Mouse (Mus musculus) limb, embryonic 13.5 days (tissue): Measurements from ENCODE around the gene Dqx1. TPM values are rescaled to one million over a fixed set of nuclear protein-coding genes. Genes with fewer than 3 reads are reported as not detected.

Source experiments
- microRNA counts: library from miRNA; unstranded; fragments of <30 nt; microRNA quantifications from one replicate; lab custom pipeline; 2016
- microRNA-seq: library from miRNA; unstranded; fragments of <30 nt; microRNA quantifications from one replicate; pipeline ENCODE4, GENCODE M21; 2016
- polyA plus RNA-seq: library from polyadenylated mRNA; unstranded; fragments of >200 nt; fragmentation: Nextera tagmentation; extraction: Ambion mirVana; gene quantifications from 2 replicates; pipeline ENCODE4 v1.2.1, GENCODE M21; 2015

The Dqx1 gene
- polyA plus RNA-seq, 1 experiment from 2014 or later, result 0.87 TPM

MicroRNAs encoded within 50 kb of the gene (microRNA counts, 519-probe panel; counts per million panel counts)
- microRNA mmu-miR-3470a+mmu-miR-3470b (lab: Ali Mortazavi, UCI), result not detected

Small RNAs within 50 kb of the gene (microRNA-seq; reads per million reads assigned to microRNA genes)
- gene Mir3470a (not detected), gene Mir7040 (not detected)

Other genes with a start within 250 kb of the Dqx1 start
- 3.1 and 4.5 TPM in 2 replicates for gene Sema4f, start 118.1 kb upstream of the Dqx1 start, polyA plus RNA-seq
- gene M1ap, start 110.9 kb upstream of the Dqx1 start, polyA plus RNA-seq, result 0.34 and 0.65 TPM in 2 replicates
- 16.2 and 16.5 TPM in 2 replicates for gene Dok1, start 24.4 kb upstream of the Dqx1 start, polyA plus RNA-seq
- gene Loxl3, start 23.7 kb upstream of the Dqx1 start, polyA plus RNA-seq, result 34.4 and 36.3 TPM in 2 replicates
- gene Aup1, start 3.3 kb upstream of the Dqx1 start, polyA plus RNA-seq, result 168 and 181 TPM in 2 replicates
- 78.4 and 82.4 TPM in 2 replicates for gene Htra2, start 2.6 kb upstream of the Dqx1 start, polyA plus RNA-seq
- gene Tlx2, start 12.4 kb downstream of the Dqx1 start, polyA plus RNA-seq, result not detected in 2 replicates
- 40.3 and 41.3 TPM in 2 replicates for gene Pcgf1, start 20.0 kb downstream of the Dqx1 start, polyA plus RNA-seq
- 0.81 and 0.91 TPM in 2 replicates for gene Lbx2, start 28.5 kb downstream of the Dqx1 start, polyA plus RNA-seq
- gene Ccdc142, start 43.8 kb downstream of the Dqx1 start, polyA plus RNA-seq, result 1.6 and 3.6 TPM in 2 replicates
- 2.8 and 3.1 TPM in 2 replicates for gene Gm42688, start 43.8 kb downstream of the Dqx1 start, polyA plus RNA-seq
- 134 and 138 TPM in 2 replicates for gene Mrpl53, start 51.2 kb downstream of the Dqx1 start, polyA plus RNA-seq
- gene Mogs, start 57.7 kb downstream of the Dqx1 start, polyA plus RNA-seq, result 42.7 and 45.4 TPM in 2 replicates
- 161 and 169 TPM in 2 replicates for gene Wbp1, start 63.7 kb downstream of the Dqx1 start, polyA plus RNA-seq
- 12.4 and 12.8 TPM in 2 replicates for gene Ino80b, start 67.6 kb downstream of the Dqx1 start, polyA plus RNA-seq
- 64.7 and 74.1 TPM in 2 replicates for gene Rtkn, start 77.6 kb downstream of the Dqx1 start, polyA plus RNA-seq
- 6.9 and 7.4 TPM in 2 replicates for gene Wdr54, start 98.6 kb downstream of the Dqx1 start, polyA plus RNA-seq
- gene 1700003E16Rik, start 98.6 kb downstream of the Dqx1 start, polyA plus RNA-seq, result 3.7 and 3.8 TPM in 2 replicates
- 88.9 and 90.3 TPM in 2 replicates for gene Dctn1, start 108.1 kb downstream of the Dqx1 start, polyA plus RNA-seq
- 0.10 and 0.20 TPM in 2 replicates for gene Slc4a5, start 162.0 kb downstream of the Dqx1 start, polyA plus RNA-seq